ENCODE assay signal across 8 mouse cellular contexts in genomic region chr7:3693809-3694075, GRCm38 (mm10). TPM values are rescaled to one million over a fixed set of nuclear protein-coding genes. Genes with fewer than 3 reads are reported as not detected.
DNase-seq lines count a peak whose midpoint lies in the region; ATAC-seq and TF ChIP-seq lines count a peak whose summit lies in the region.

No protein-coding gene starts in this region.

- H3K9me3 ChIP-seq in lung, embryonic 14.5 days (ENCODE audit: low read depth, low read length) = no peaks in the 10 kb centered on the region
- H3K9me3 ChIP-seq in embryonic facial prominence, embryonic 14.5 days (ENCODE audit: control insufficient read depth, low read length) = no peaks in the 10 kb centered on the region
- H3K9me3 ChIP-seq in intestine, embryonic 15.5 days = no peaks in the 10 kb centered on the region
- no peaks in the 10 kb centered on the region for H3K9me3 ChIP-seq in neural tube, embryonic 13.5 days

- peak overlapping the region; percentile 79 for H3K4me3 ChIP-seq in lung, embryonic 14.5 days (ENCODE audit: low read depth, low read length)
- H3K4me3 ChIP-seq in embryonic facial prominence, embryonic 14.5 days (ENCODE audit: low read depth, low read length) = peak overlapping the region; percentile 74
- peak overlapping the region; percentile 67 for H3K4me3 ChIP-seq in intestine, embryonic 15.5 days (replicated peaks)
- H3K4me3 ChIP-seq in neural tube, embryonic 13.5 days = peak overlapping the region; percentile 80

- no peaks in the 10 kb centered on the region for H3K27me3 ChIP-seq in lung, embryonic 14.5 days (ENCODE audit: insufficient read depth, low read length)
- H3K27me3 ChIP-seq in embryonic facial prominence, embryonic 14.5 days (replicated peaks; ENCODE audit: control insufficient read depth, insufficient read depth, low read length) = no peaks in the 10 kb centered on the region
- H3K27me3 ChIP-seq in intestine, embryonic 15.5 days (replicated peaks) = no peaks in the 10 kb centered on the region
- no peaks in the 10 kb centered on the region for H3K27me3 ChIP-seq in neural tube, embryonic 13.5 days

- TF ChIP-seq CTCF in lung, embryonic 14.5 days (IDR thresholded peaks at IDR 0.05; ENCODE audit: low read depth) = no peak

- peaks cover 43% of the 10 kb centered on the region for H3K36me3 ChIP-seq in lung, embryonic 14.5 days (ENCODE audit: insufficient read depth)
- peaks cover 32% of the 10 kb centered on the region for H3K36me3 ChIP-seq in embryonic facial prominence, embryonic 14.5 days (ENCODE audit: control insufficient read depth, insufficient read depth, low read length)
- no peaks in the 10 kb centered on the region for H3K36me3 ChIP-seq in intestine, embryonic 15.5 days
- H3K36me3 ChIP-seq in neural tube, embryonic 13.5 days = peaks cover 32% of the 10 kb centered on the region

- peak overlapping the region; percentile 88 for H3K9ac ChIP-seq in lung, embryonic 14.5 days
- H3K9ac ChIP-seq in embryonic facial prominence, embryonic 14.5 days (ENCODE audit: low read depth, low read length) = peak overlapping the region; percentile 87
- peak overlapping the region; percentile 89 for H3K9ac ChIP-seq in intestine, embryonic 15.5 days
- peak overlapping the region; percentile 92 for H3K9ac ChIP-seq in neural tube, embryonic 13.5 days

- DNase-seq in lung, embryonic 14.5 days = no peak
- DNase-seq in lung, postnatal 10 days = no peak
- DNase-seq in embryonic facial prominence, embryonic 14.5 days (ENCODE audit: low spot score) = no peak
- no peak for DNase-seq in embryo, embryonic 10 days (ENCODE audit: low spot score)
- DNase-seq in yolk sac, embryonic 10.5 days (ENCODE audit: low spot score) = no peak
- DNase-seq in ovary, adult 18-20 months (ENCODE audit: low spot score) = no peak

- peaks cover 3% of the 10 kb centered on the region; the same call in 1 of the 2 replicates for H3K4me1 ChIP-seq in lung, embryonic 14.5 days (ENCODE audit: insufficient read depth)
- peaks cover 8% of the 10 kb centered on the region for H3K4me1 ChIP-seq in embryonic facial prominence, embryonic 14.5 days (ENCODE audit: control insufficient read depth, insufficient read depth, low read length)
- H3K4me1 ChIP-seq in intestine, embryonic 15.5 days (replicated peaks) = peaks cover 21% of the 10 kb centered on the region
- H3K4me1 ChIP-seq in neural tube, embryonic 13.5 days (replicated peaks) = peaks cover 40% of the 10 kb centered on the region

- H3K27ac ChIP-seq in lung, embryonic 14.5 days (ENCODE audit: low read depth) = peak overlapping the region; percentile 98
- peak overlapping the region; percentile 97 for H3K27ac ChIP-seq in embryonic facial prominence, embryonic 14.5 days (replicated peaks; ENCODE audit: low read depth, low read length)
- peak overlapping the region; percentile 97 for H3K27ac ChIP-seq in intestine, embryonic 15.5 days
- H3K27ac ChIP-seq in neural tube, embryonic 13.5 days (replicated peaks) = peak overlapping the region; percentile 94

- ATAC-seq in lung, embryonic 14.5 days (ENCODE audit: insufficient read depth) = no peak
- no peak for ATAC-seq in embryonic facial prominence, embryonic 14.5 days (ENCODE audit: low read depth)
- ATAC-seq in intestine, embryonic 15.5 days = no peak
- ATAC-seq in neural tube, embryonic 13.5 days (ENCODE audit: low read depth) = no peak

- H3K4me2 ChIP-seq in lung, embryonic 14.5 days = peak overlapping the region; percentile 82
- H3K4me2 ChIP-seq in embryonic facial prominence, embryonic 14.5 days (ENCODE audit: low read depth, low read length) = peak overlapping the region; percentile 88
- peak overlapping the region; percentile 88 for H3K4me2 ChIP-seq in intestine, embryonic 15.5 days (replicated peaks)
- H3K4me2 ChIP-seq in neural tube, embryonic 13.5 days = peak overlapping the region; percentile 81

- under 1% methylated on average over 18 of the region's 18 CpGs for WGBS in lung, embryonic 14.5 days
- 0% methylated on average over 18 of the region's 18 CpGs for WGBS in embryonic facial prominence, embryonic 14.5 days
- WGBS in intestine, embryonic 15.5 days = under 1% methylated on average over 18 of the region's 18 CpGs
- WGBS in neural tube, embryonic 13.5 days = under 1% methylated on average over 18 of the region's 18 CpGs

RNA-seq across cellular contexts. Expression of gene Mboat7, which starts 0.4 kb away (rescaled TPM):
- polyA plus RNA-seq in lung, embryonic 14.5 days (2014; fragmentation: Nextera tagmentation; extraction: Ambion mirVana) = 38.0 and 44.2 TPM in 2 replicates
- 44.5 and 45.6 TPM in 2 replicates for polyA plus RNA-seq in embryonic facial prominence, embryonic 14.5 days (2014; fragmentation: Nextera tagmentation; extraction: Ambion mirVana)
- polyA plus RNA-seq in intestine, embryonic 15.5 days (2015; fragmentation: Nextera tagmentation; extraction: Ambion mirVana) = 55.3 and 57.2 TPM in 2 replicates
- polyA plus RNA-seq in neural tube, embryonic 13.5 days (2015; fragmentation: Nextera tagmentation; extraction: Ambion mirVana) = 58.7 and 64.6 TPM in 2 replicates

RNA-seq across cellular contexts. Expression of gene Tsen34, which starts 1.1 kb away (rescaled TPM):
- 277 and 290 TPM in 2 replicates for polyA plus RNA-seq in lung, embryonic 14.5 days (2014; fragmentation: Nextera tagmentation; extraction: Ambion mirVana)
- 244 and 268 TPM in 2 replicates for polyA plus RNA-seq in embryonic facial prominence, embryonic 14.5 days (2014; fragmentation: Nextera tagmentation; extraction: Ambion mirVana)
- polyA plus RNA-seq in intestine, embryonic 15.5 days (2015; fragmentation: Nextera tagmentation; extraction: Ambion mirVana) = 230 and 235 TPM in 2 replicates
- polyA plus RNA-seq in neural tube, embryonic 13.5 days (2015; fragmentation: Nextera tagmentation; extraction: Ambion mirVana) = 223 and 227 TPM in 2 replicates

RNA-seq across cellular contexts. Expression of gene Rps9, which starts 10.1 kb away (rescaled TPM):
- 1,609 and 1,625 TPM in 2 replicates for polyA plus RNA-seq in lung, embryonic 14.5 days (2014; fragmentation: Nextera tagmentation; extraction: Ambion mirVana)
- 1,544 and 1,554 TPM in 2 replicates for polyA plus RNA-seq in embryonic facial prominence, embryonic 14.5 days (2014; fragmentation: Nextera tagmentation; extraction: Ambion mirVana)
- polyA plus RNA-seq in intestine, embryonic 15.5 days (2015; fragmentation: Nextera tagmentation; extraction: Ambion mirVana) = 1,501 and 1,565 TPM in 2 replicates
- polyA plus RNA-seq in neural tube, embryonic 13.5 days (2015; fragmentation: Nextera tagmentation; extraction: Ambion mirVana) = 986 and 989 TPM in 2 replicates

RNA-seq across cellular contexts. Expression of gene Tmc4, which starts 16.4 kb away (rescaled TPM):
- 16.1 and 17.3 TPM in 2 replicates for polyA plus RNA-seq in lung, embryonic 14.5 days (2014; fragmentation: Nextera tagmentation; extraction: Ambion mirVana)
- polyA plus RNA-seq in embryonic facial prominence, embryonic 14.5 days (2014; fragmentation: Nextera tagmentation; extraction: Ambion mirVana) = 6.1 and 7.6 TPM in 2 replicates
- 73.4 and 82.6 TPM in 2 replicates for polyA plus RNA-seq in intestine, embryonic 15.5 days (2015; fragmentation: Nextera tagmentation; extraction: Ambion mirVana)
- polyA plus RNA-seq in neural tube, embryonic 13.5 days (2015; fragmentation: Nextera tagmentation; extraction: Ambion mirVana) = 3.6 and 4.4 TPM in 2 replicates

RNA-seq across cellular contexts. Expression of gene Pirb, which starts 26.4 kb away (rescaled TPM):
- polyA plus RNA-seq in lung, embryonic 14.5 days (2014; fragmentation: Nextera tagmentation; extraction: Ambion mirVana) = 0.91 and 1.2 TPM in 2 replicates
- 0.92 and 0.97 TPM in 2 replicates for polyA plus RNA-seq in embryonic facial prominence, embryonic 14.5 days (2014; fragmentation: Nextera tagmentation; extraction: Ambion mirVana)
- polyA plus RNA-seq in intestine, embryonic 15.5 days (2015; fragmentation: Nextera tagmentation; extraction: Ambion mirVana) = 1.0 and 1.1 TPM in 2 replicates
- 0.14 and 0.23 TPM in 2 replicates for polyA plus RNA-seq in neural tube, embryonic 13.5 days (2015; fragmentation: Nextera tagmentation; extraction: Ambion mirVana)
